Mouse (Mus musculus): Measurements from ENCODE around the gene Ear14. TPM values are rescaled to one million over a fixed set of nuclear protein-coding genes. Genes with fewer than 3 reads are reported as not detected.
"Not testable (repeated sequence)": the region's sequence is repeated elsewhere in the genome, so short reads cannot be mapped to it uniquely, and the experiment has no call there.

Gene Ear14
- total RNA-seq, 2 experiments from 2014 or later: not detected

DNA sequence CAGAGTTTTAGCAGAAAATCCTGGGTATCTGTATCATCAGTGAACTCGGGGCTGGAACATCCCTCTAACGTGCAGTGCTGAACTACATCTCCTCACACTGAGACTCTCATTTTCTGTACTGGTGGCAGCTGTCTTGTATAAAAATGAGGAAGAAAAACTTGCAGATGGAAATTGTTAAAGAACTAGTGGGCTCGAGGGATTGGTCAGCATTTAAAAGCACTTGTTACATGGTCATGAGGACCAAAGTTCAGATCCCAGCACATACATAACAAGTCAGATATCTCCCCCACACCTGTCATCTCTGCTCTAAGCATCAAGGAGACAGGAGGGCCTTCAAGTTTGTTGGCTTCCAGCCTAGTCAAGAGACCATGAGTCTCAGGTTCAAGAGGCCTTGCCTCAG, 47.2 kb downstream of the Ear14 start:
- no peak for DNase-seq (ENCODE audit: low spot score in 2 of 2)

DNA sequence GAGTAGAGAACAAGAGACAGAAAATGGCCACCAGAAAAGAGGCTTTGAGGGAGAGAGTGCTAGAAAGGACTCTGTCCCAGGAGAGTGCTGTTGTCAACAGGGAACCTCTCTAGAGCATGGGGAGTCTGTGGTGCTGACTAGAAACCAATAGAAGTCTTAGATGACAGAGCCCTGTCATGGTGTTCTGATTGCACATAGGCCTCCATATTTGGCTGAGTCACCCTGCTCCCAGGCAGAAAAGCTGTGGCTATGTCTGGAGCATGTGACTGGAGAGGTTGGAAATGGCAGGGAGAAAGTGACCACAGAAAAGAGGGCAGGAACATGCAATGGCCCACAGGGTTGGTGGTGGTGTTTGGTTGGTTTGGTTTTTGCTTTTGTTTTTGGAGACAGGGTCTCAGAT, 49.0 kb downstream of the Ear14 start:
- not testable (repeated sequence) for DNase-seq (ENCODE audit: low spot score in 2 of 2)

DNA sequence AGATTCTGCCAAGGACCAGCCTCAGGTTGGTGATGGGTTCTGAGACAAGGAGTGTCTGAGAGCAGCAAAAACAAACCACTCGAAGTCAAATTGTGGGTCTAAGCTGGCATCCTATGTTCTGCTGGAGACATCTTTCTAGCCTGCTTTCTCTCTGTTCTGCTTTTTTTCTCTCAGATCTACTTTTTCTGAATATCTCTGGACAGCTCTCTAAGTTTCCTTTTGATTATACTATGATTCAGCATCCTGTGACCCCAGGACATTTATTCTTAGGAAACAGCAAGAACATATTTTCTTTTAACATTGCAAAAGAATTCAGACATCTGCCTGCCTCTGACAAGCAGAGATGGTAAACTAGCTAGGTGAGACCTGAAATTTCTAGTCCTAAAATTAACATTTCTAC, 50.4 kb downstream of the Ear14 start:
- DNase-seq (ENCODE audit: low spot score in 2 of 2): no peak

Other genes starting within 250 kb of the Ear14 start
- 1 to 10 TPM; 1.7 to 2.7 TPM for gene Pnp2, start 247.4 kb upstream of the Ear14 start, total RNA-seq (2021)
- gene Rnase10, start 195.6 kb upstream of the Ear14 start, total RNA-seq (2021): not detected
- not detected for gene Rnase9, start 161.5 kb upstream of the Ear14 start, total RNA-seq (2021)
- gene Rnase11, start 153.2 kb upstream of the Ear14 start, total RNA-seq (2021): not detected
- gene Rnase12, start 145.7 kb upstream of the Ear14 start, total RNA-seq (2021): not detected
- under 1 TPM in 1 of 2 experiments, not detected in 1; 0.03 TPM for gene Olfr750, start 129.0 kb upstream of the Ear14 start, total RNA-seq (2021)
- gene Rnase4, start 112.3 kb upstream of the Ear14 start, total RNA-seq (2021): 10 to 100 TPM; 44.8 to 61.9 TPM
- gene Ang, start 112.2 kb upstream of the Ear14 start, total RNA-seq (2021): 1 to 10 TPM; 4.9 to 9.2 TPM
- gene Eddm3b, start 89.0 kb upstream of the Ear14 start, total RNA-seq (2021): not detected
- 1 to 10 TPM; 1.3 to 2.0 TPM for gene Rnase6, start 79.5 kb upstream of the Ear14 start, total RNA-seq (2021)
- not detected for gene Rnase1, start 56.6 kb upstream of the Ear14 start, total RNA-seq (2021)
- gene Rnase2b, start 41.1 kb upstream of the Ear14 start, total RNA-seq (2021): not detected
- not detected for gene Ang2, start 4.2 kb upstream of the Ear14 start, total RNA-seq (2021)
- gene Rnase2a, start 52.7 kb downstream of the Ear14 start, total RNA-seq (2021): 10 to 100 TPM in 1 of 2 experiments, 1 to 10 TPM in 1; 6.0 to 29.4 TPM
- gene Gm7247, start 158.4 kb downstream of the Ear14 start, total RNA-seq (2021): not detected
- not detected for gene Vmn2r88, start 207.4 kb downstream of the Ear14 start, total RNA-seq (2021)
- gene Vmn2r89, start 248.5 kb downstream of the Ear14 start, total RNA-seq (2021): not detected